Mouse (Mus musculus) heart, embryonic 11.5 days (tissue): ENCODE data around the gene St8sia6. TPM values are rescaled to one million over a fixed set of nuclear protein-coding genes. Genes with fewer than 3 reads are reported as not detected.
A peak's percentile ranks its signal among the peaks of the same experiment; 100 is the strongest.

Experiments used
- ATAC-seq: fragments of 200-750 bp; cut with Nextera tagmentation; replicated peaks from 2 replicates; pipeline ENCODE4 v1.8.0; 2017; ENCODE audit warnings: moderate library complexity; ENCODE audit not compliant: insufficient number of reproducible peaks, low FRiP score, low TSS enrichment
- H3K27ac ChIP-seq: fragments of 300-500 bp; sonication (generic); 2 replicates; pipeline ENCODE4 v1.5.1; 2014; ENCODE audit warnings: mild to moderate bottlenecking, low read depth, low read length
- H3K27me3 ChIP-seq: fragments of 300-500 bp; sonication (generic); 2 replicates; pipeline ENCODE4 v1.6.1; 2014; ENCODE audit warnings: mild to moderate bottlenecking, low read length, mixed read lengths; ENCODE audit not compliant: control insufficient read depth, insufficient read depth
- H3K36me3 ChIP-seq: fragments of 300-500 bp; sonication (generic); 2 replicates; pipeline ENCODE4 v1.6.1; 2014; ENCODE audit warnings: mild to moderate bottlenecking, low read length, moderate library complexity, mixed read lengths; ENCODE audit not compliant: control insufficient read depth, insufficient read depth
- H3K4me1 ChIP-seq: fragments of 300-500 bp; sonication (generic); 2 replicates; pipeline ENCODE4 v1.6.1; 2014; ENCODE audit warnings: low read length; ENCODE audit not compliant: control insufficient read depth, insufficient read depth
- H3K4me2 ChIP-seq: fragments of 300-500 bp; sonication (generic); 2 replicates; pipeline ENCODE4 v1.6.1; 2014; ENCODE audit warnings: mild to moderate bottlenecking, moderate library complexity
- H3K4me3 ChIP-seq: fragments of 300-500 bp; sonication (generic); 2 replicates; pipeline ENCODE4 v1.5.1; 2014; ENCODE audit warnings: low read depth, low read length
- H3K9ac ChIP-seq: fragments of 300-500 bp; sonication (generic); 2 replicates; pipeline ENCODE4 v1.6.1; 2014; ENCODE audit warnings: mild to moderate bottlenecking, low read depth, low read length, moderate library complexity
- H3K9me3 ChIP-seq: fragments of 300-500 bp; sonication (generic); replicated peaks from 2 replicates; pipeline ENCODE4 v1.6.1; 2016; ENCODE audit warnings: low read length; ENCODE audit not compliant: control insufficient read depth
- WGBS: fragments of 180-500 bp; shearing (Covaris S2); extraction: QIAGEN DNeasy Blood & Tissue Kit; methylation state at CpG from one replicate; pipeline ENCODE4 v1.1.7; 2014; ENCODE audit not compliant: insufficient replicate concordance; 5-methylcytosine and 5-hydroxymethylcytosine counted together
- polyA plus RNA-seq: library from polyadenylated mRNA; unstranded; fragments of >200 nt; fragmentation: Nextera tagmentation; extraction: Ambion mirVana; gene quantifications from 2 replicates; pipeline ENCODE4 v1.2.1, GENCODE M21; 2014

St8sia6 gene
- polyA plus RNA-seq, 1 experiment from 2014 or later = 0.20 TPM

DNA sequence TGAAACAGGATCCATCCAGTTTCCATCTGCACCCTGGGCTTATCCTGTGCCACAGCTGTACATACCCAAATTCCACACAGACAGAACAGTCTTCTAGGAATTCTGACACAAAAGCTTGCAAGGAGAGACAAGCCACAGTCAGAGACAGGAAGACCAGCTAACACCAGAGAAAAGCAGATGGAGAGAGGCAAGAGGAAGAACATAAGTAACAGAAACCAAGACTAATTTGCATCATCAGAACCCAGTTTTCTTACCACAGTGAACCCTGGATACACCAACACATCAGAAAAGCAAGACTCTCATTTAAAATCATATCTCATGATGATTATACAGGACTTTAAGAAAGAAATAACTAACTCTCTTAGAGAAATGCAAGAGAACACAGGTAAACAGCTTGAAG, 16.8 kb downstream of the St8sia6 start:
- Histone ChIP-seq H3K9me3 (no peaks in the 10 kb centered on the region), H3K4me2 (no peak overlapping the region), H3K4me1 (no peaks in the 10 kb centered on the region), H3K27me3 (no peaks in the 10 kb centered on the region), H3K36me3 (no peaks in the 10 kb centered on the region), H3K9ac (no peak overlapping the region), H3K27ac (no peak overlapping the region), H3K4me3 (no peak overlapping the region)
- no peak for ATAC-seq

DNA sequence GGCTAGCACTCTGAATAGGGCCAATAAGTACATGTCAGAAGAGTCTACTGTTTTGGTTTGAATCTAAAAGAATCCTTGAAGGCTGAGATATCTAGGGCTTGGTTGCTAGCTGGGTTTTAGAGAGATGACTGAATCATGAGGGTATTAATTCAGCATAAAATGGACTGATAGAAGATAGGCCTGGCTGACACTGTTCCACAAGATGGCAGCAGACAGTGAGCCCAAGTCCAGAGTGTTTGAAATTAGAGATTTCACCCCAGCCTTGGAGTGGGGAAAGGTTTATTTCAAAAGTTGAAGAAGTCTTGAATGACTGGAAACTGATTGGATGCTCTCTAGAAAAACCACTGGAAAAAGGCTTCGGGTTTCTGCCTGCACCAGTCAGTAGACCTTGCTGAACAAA, 17.4 kb downstream of the St8sia6 start:
- no peak for ATAC-seq
- no peaks in the 10 kb centered on the region for H3K27me3 ChIP-seq
- no peak overlapping the region for H3K4me3 ChIP-seq
- WGBS = 63% methylated on average over 1 of the region's 1 CpGs
- no peaks in the 10 kb centered on the region for H3K36me3 ChIP-seq
- no peak overlapping the region for H3K27ac ChIP-seq
- no peak overlapping the region for H3K9ac ChIP-seq
- no peak overlapping the region for H3K4me2 ChIP-seq
- no peaks in the 10 kb centered on the region for H3K9me3 ChIP-seq
- no peaks in the 10 kb centered on the region for H3K4me1 ChIP-seq

DNA sequence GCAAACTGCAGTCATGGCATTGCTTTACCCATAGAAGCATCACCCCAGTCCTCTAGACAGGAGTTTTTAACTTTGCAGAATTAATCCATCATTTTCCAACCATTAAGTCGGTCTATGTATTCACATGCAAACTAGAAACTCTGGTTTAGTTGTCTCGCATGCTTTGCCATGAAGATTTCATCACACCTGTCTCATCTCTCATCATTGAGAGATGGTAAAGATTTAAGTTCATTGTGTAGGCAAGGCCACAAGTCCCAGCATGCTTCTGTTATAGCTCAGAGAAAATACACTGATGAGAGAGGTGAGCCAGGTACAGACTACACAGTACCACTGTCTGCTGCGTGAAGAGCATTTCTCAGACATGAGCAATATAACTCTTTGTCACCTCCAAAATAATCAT, 18.8 kb downstream of the St8sia6 start:
- H3K9ac ChIP-seq = no peak overlapping the region
- WGBS = 81% methylated on average over 3 of the region's 3 CpGs
- H3K4me1 ChIP-seq = no peaks in the 10 kb centered on the region
- no peaks in the 10 kb centered on the region for H3K27me3 ChIP-seq
- H3K4me3 ChIP-seq = no peak overlapping the region
- H3K4me2 ChIP-seq = no peak overlapping the region
- no peak for ATAC-seq
- no peaks in the 10 kb centered on the region for H3K9me3 ChIP-seq
- H3K27ac ChIP-seq = no peak overlapping the region
- H3K36me3 ChIP-seq = no peaks in the 10 kb centered on the region

DNA sequence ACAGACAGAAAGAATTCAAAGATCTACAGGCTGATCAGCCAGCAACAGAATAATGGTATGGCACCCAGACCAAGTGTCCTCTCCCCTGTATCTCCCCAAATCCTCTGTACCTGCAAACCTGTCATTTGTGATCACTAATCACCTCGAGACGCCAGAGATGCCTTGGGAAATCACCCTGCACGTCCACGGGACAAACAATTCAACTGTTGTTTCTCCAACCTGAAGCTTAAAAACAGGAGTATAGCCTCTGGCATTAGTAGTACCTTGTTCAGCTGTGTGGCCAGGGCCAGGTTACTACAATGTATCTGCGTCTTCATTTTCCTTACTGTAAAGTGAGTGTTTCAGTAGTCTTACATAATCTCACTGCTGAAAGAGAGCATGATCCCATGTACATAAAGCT, 25.3 kb downstream of the St8sia6 start:
- no peak for ATAC-seq
- no peak overlapping the region for H3K4me3 ChIP-seq

DNA sequence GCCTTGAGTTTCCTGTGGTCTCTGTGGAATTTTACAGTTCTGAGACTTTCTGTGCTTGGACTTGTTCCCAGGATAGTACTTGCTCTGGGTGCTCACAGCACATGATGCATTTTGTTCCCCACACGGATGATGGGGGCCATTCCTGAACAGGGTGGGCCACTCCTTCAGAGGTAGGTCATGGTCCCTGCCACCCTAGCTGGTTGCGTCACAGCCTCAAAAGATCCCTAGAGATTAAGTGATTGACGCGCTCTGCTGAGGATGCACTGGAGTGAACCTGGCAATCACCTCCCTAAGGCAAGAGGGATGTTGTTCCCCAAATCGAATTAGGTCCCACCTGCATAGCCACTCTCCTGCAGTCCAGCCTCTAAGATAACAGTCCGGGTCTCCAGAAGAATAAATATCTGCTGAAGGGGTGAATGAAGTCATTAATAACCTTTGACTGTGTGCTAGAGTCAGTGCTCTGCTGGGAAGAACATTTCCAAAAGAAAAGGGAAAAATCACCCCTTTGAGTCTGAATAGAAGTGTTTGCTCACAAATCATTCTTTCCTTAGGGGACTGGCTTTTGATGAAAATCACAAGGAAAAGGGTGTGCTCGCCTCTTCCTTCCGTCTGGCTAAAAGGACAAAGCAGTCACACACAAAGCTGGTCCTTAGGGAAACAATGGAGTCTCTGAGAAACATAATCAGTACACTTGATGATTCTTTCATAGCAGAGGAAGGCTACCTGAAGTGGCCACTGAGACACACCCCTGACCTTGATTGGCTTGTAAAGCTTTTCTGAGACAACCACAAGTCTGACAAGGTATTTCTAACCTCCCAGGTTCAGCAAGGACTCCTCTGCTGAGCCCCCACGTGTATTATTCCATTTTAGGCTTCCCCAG, 26.1 kb downstream of the St8sia6 start:
- H3K27me3 ChIP-seq = no peaks in the 10 kb centered on the region
- H3K4me2 ChIP-seq = no peak overlapping the region
- WGBS = 63% methylated on average over 9 of the region's 9 CpGs
- H3K4me3 ChIP-seq = no peak overlapping the region
- H3K4me1 ChIP-seq = no peaks in the 10 kb centered on the region
- 0 out of 2 replicates have a peak, but pooled peaks have one; percentile 26 for ATAC-seq
- H3K9me3 ChIP-seq = no peaks in the 10 kb centered on the region
- no peaks in the 10 kb centered on the region for H3K36me3 ChIP-seq
- H3K9ac ChIP-seq = no peak overlapping the region
- H3K27ac ChIP-seq = no peak overlapping the region

More for the DNA sequence above, 25.3 kb downstream of the St8sia6 start:
- H3K9me3 ChIP-seq = no peaks in the 10 kb centered on the region
- no peak overlapping the region for H3K27ac ChIP-seq
- no peaks in the 10 kb centered on the region for H3K36me3 ChIP-seq
- no peak overlapping the region for H3K9ac ChIP-seq
- H3K27me3 ChIP-seq = no peaks in the 10 kb centered on the region
- H3K4me2 ChIP-seq = no peak overlapping the region
- H3K4me1 ChIP-seq = no peaks in the 10 kb centered on the region
- WGBS = 70% methylated on average over 5 of the region's 5 CpGs

DNA sequence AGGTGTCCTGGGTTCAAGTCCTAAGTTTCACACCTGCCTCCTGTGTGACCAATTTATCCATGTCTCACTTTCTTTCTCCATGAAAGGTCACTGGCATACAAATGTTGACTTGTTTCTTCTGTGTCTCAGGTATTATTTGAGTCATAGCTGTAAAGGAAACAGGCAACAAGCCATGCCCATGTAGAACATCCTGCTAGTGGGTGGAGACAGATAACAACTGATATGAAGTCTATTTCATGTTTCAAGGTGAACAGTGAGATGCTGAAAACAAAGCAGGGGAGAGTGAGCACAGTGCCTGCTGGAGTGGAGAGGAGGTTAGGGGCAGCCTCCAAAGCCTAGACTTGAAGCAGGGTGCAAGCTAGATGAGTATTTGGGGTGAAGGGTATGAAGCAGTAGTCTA, 33.5 kb downstream of the St8sia6 start:
- no peak overlapping the region for H3K27ac ChIP-seq
- no peak overlapping the region for H3K4me2 ChIP-seq
- no peaks in the 10 kb centered on the region for H3K9me3 ChIP-seq
- no peak overlapping the region for H3K4me3 ChIP-seq
- H3K4me1 ChIP-seq = no peaks in the 10 kb centered on the region
- H3K27me3 ChIP-seq = no peaks in the 10 kb centered on the region
- no peaks in the 10 kb centered on the region for H3K36me3 ChIP-seq
- no peak overlapping the region for H3K9ac ChIP-seq
- no peak for ATAC-seq

DNA sequence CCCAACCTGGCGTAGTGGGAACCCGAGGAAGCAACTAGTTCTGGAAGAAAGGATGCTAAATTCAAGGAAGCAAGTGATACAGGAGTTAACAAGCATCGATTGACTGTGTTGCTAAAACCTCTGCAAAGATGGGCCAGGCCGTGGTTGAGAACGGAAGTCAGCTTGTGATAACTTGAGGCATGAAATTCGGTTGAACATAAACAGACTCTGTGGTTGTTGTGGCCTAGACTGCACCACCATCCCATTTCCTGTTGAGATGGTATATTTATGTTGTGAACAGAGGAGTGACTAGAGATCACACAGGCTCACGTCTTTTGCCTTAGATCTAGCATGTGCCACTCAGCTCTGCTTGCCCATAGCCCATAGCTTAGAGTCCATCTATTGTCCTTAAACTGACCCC, 36.5 kb downstream of the St8sia6 start:
- H3K27ac ChIP-seq = no peak overlapping the region
- no peak overlapping the region for H3K4me3 ChIP-seq
- 77% methylated on average over 7 of the region's 7 CpGs for WGBS
- no peak for ATAC-seq
- H3K9ac ChIP-seq = no peak overlapping the region
- no peaks in the 10 kb centered on the region for H3K36me3 ChIP-seq
- H3K9me3 ChIP-seq = no peaks in the 10 kb centered on the region
- no peaks in the 10 kb centered on the region for H3K4me1 ChIP-seq
- no peak overlapping the region for H3K4me2 ChIP-seq
- no peaks in the 10 kb centered on the region for H3K27me3 ChIP-seq

DNA sequence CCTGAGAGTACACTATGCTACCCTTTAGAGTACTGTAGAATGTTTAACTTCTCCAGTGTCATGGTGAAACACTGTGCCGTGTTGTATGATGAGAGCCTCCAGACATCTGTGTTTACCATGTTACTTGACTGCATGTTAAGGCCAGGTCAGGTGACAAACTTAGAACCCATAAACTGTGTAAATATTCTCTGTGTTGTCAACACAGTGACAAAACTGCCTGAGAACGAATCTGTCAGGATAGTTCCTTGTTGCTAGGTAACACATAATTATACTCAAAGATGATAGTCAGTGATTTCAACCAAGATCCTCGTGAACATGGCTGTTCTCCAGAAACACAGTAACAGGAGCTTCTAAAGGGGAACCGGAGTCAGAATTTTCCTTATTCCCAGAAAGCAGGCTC, 38.1 kb downstream of the St8sia6 start:
- Histone ChIP-seq H3K4me3 (no peak overlapping the region), H3K36me3 (no peaks in the 10 kb centered on the region), H3K4me2 (no peak overlapping the region), H3K4me1 (no peaks in the 10 kb centered on the region), H3K27me3 (no peaks in the 10 kb centered on the region), H3K9ac (no peak overlapping the region), H3K9me3 (no peaks in the 10 kb centered on the region), H3K27ac (no peak overlapping the region)
- 74% methylated on average over 4 of the region's 4 CpGs for WGBS
- no peak for ATAC-seq

DNA sequence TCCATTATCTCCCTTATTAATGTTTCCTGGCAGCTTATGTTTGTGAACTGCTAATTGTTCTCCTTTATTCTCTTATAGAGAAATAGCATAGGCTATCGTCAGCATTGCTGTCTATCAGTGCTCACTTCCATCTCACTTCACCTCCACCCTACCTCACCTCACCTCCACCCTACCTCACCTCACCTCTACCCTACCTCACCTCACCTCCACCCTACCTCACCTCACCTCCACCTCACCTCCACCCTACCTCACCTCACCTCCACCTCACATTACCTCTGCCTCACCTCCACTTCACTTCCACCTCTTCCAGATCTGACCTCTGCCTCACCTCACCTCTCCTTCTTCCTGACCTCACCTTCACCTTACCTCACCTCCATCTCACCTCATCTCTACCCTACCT, 42.2 kb downstream of the St8sia6 start:
- Histone ChIP-seq H3K9me3 (no peaks in the 10 kb centered on the region), H3K4me3 (no peak overlapping the region), H3K9ac (no peak overlapping the region), H3K27me3 (no peaks in the 10 kb centered on the region), H3K27ac (no peak overlapping the region), H3K36me3 (no peaks in the 10 kb centered on the region), H3K4me1 (no peaks in the 10 kb centered on the region), H3K4me2 (no peak overlapping the region)
- no peak; the same call in 1 of the 2 replicates for ATAC-seq
- WGBS = 79% methylated on average over 1 of the region's 1 CpGs
